Mouse (Mus musculus) olfactory bulb, adult 2 months (tissue): ENCODE measurements around the gene Ifrd2. TPM values are rescaled to one million over a fixed set of nuclear protein-coding genes. Genes with fewer than 3 reads are reported as not detected.

Source experiments
- H3K27ac ChIP-seq: fragments of 200-500 bp; 2 replicates; pipeline ENCODE4 v1.5.1; 2012; ENCODE audit warnings: low read depth, low read length; ENCODE audit not compliant: insufficient read depth
- H3K4me1 ChIP-seq: fragments of 200-500 bp; 2 replicates; pipeline ENCODE4 v1.6.1; 2012; ENCODE audit warnings: low read length; ENCODE audit not compliant: control insufficient read depth, insufficient read depth
- H3K4me3 ChIP-seq: fragments of 200-500 bp; 2 replicates; pipeline ENCODE4 v1.5.1; 2012; ENCODE audit warnings: mild to moderate bottlenecking, low read depth, low read length, moderate library complexity; ENCODE audit not compliant: insufficient read depth
- CTCF ChIP-seq: fragments of 200-500 bp; IDR thresholded peaks from 2 replicates; pipeline ENCODE4 v1.5.1; 2012; ENCODE audit warnings: low read depth, mild to moderate bottlenecking, low read length, moderate library complexity; ENCODE audit not compliant: insufficient read depth
- POLR2A ChIP-seq: fragments of 200-500 bp; IDR thresholded peaks from 2 replicates; pipeline ENCODE4 v1.6.1; 2012; ENCODE audit warnings: mild to moderate bottlenecking, low read depth, low read length, moderate library complexity; ENCODE audit not compliant: insufficient read depth
- WGBS: fragments of 180-500 bp; shearing (Covaris S2); methylation state at CpG from one replicate; pipeline ENCODE4 v1.1.7; 2018; 5-methylcytosine and 5-hydroxymethylcytosine counted together
- polyA plus RNA-seq: library from polyadenylated mRNA; stranded (reverse); fragments of >200 nt; gene quantifications from 2 replicates; pipeline ENCODE4 v1.2.4, GENCODE M21; 2012; ENCODE audit warnings: low replicate concordance; ENCODE audit not compliant: missing spikeins, insufficient read depth, insufficient read length

Gene Ifrd2
- polyA plus RNA-seq, 1 experiment, result not detected

DNA sequence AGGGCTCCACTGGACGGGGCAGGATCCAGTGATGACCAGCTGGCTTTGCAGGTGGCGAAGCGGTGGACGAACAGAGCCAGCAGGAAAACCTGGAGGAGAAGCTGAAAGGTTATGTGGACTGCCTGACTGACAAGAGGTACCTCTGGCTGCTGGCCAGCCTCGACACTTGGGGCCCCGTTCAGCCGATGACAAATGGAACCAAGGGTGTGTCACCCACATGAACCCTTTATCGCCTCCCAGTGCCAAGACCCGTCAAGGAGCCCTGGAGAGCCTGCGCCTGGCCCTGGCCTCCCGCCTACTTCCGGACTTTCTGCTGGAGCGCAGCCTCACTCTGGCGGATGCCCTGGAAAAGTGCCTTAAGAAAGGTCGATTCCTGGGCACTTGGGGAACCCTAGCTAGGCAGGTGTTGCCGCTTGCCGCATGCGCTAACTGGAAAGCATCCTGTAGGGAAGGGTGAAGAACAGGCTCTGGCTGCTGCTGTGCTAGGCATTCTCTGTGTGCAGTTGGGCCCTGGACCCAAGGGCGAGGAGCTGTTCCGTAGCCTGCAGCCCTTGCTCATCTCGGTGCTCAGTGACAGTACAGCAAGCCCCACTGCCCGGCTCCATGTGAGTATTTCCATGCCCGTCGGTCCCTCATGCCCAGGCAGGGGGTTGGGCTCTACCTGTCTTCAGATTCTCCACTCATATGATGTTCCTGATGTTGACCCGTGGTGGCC lies 2.8 kb downstream of the Ifrd2 start:
- no peak for TF ChIP-seq POLR2A
- TF ChIP-seq CTCF, result no peak
- 84% methylated on average over 25 of the region's 25 CpGs for WGBS
- Histone ChIP-seq H3K4me1 (peaks cover 2% of the 10 kb centered on the region; the same call in 1 of the 2 replicates), H3K4me3 (no peak overlapping the region), H3K27ac (no peak overlapping the region)

DNA sequence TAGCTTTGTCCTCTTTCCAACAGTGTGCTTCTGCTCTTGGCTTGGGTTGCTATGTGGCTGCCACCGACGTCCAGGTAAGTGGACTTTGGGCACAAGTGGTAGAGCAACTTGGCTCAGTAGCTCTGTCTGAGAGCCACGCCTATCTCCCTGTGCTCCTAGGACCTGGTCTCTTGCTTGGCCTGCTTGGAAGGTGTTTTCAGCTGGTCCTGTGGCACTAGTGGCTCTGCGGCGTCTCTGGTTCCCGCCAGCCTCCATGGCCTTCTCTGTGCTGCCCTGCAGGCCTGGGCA lies 3.3 kb downstream of the Ifrd2 start:
- 93% methylated on average over 6 of the region's 6 CpGs for WGBS
- TF ChIP-seq CTCF (no peak), POLR2A (no peak)
- Histone ChIP-seq H3K4me3 (no peak overlapping the region), H3K4me1 (peaks cover 2% of the 10 kb centered on the region; the same call in 1 of the 2 replicates), H3K27ac (no peak overlapping the region)

DNA sequence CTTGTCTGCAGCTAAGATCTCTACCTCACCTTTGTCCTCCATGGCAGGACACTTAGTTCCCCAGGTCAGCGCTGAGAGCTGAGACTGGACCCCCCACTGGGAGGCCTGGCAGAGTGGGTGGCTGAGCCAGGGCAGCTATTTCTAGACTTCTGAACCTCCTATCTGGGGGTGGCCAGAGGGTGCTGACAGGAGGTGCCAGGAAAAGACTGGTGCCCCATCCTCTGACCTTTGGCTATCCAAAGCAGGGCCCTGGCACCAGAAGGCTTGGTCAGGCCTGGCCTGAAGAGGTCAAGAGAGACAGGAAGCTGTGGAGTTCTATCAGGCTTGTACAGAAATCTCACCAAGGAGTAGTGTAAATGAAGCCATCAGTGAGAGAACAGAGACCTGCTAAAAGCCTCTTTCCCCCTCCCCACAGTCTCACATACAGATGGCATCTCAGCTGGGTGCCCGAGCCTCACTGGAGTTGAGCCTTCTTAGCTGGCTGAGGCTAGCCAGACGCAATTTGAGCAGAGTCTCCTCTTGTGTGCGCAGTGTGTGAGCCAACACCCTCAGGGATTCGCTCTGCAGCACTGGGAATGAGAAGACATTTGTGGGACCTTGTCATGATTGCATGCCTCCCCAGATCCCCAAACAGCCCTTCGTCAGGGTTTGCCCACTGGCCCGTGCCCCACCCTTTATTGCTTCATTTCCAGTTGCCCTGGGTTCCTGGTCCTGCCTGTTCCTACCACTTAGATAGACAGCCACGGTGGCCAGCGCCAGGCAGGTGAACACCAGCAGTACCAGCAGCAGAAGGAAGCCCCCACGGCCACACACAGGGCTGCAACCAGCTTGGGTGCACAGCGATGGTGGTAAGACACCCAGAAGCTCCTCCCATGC lies 5.9 kb downstream of the Ifrd2 start:
- H3K27ac ChIP-seq, result no peak overlapping the region
- 82% methylated on average over 11 of the region's 11 CpGs for WGBS

DNA sequence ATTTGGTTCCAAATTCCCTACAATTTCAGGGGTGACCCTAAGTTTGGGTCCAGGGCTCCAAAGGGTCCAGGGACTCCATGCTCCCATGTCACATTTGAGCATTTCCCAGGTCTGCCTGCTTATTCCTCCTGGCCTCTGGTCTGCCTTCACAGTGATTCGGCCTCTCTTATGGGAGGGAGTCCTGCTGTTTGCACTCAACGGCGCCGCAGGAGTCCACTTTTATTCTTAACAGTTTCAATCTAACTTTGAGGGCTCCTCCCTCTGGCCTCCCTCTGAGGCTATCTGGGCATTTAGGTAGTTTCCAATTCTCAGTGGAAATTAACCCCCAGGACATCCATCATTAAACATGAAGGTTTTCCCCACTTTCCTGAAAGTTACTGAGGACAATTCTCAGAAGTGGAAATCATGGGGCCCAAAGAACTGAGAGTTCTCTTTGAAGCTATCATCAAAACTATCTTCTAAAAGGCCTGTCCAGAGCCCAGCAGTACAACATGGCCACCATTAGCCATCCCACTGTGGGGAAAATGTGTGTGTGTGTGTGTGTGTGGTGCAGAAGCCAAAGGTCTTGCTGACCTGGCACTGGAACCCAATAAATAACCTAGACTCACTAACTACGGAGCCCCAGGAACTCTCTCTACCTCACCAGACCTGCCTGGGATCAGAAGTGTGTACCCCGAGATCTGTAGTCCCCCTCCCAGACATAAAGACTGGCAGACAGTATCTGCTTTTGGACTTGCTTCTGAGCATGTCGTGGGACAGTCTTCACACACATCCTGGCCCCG lies 7.0 kb downstream of the Ifrd2 start:
- TF ChIP-seq POLR2A, result no peak
- no peak for TF ChIP-seq CTCF
- 79% methylated on average over 8 of the region's 8 CpGs for WGBS
- no peak overlapping the region for H3K27ac ChIP-seq

More for the DNA sequence above, 5.9 kb downstream of the Ifrd2 start:
- no peak overlapping the region for H3K4me3 ChIP-seq
- H3K4me1 ChIP-seq, result peaks cover 2% of the 10 kb centered on the region; the same call in 1 of the 2 replicates
- TF ChIP-seq CTCF, result no peak
- no peak for TF ChIP-seq POLR2A

DNA sequence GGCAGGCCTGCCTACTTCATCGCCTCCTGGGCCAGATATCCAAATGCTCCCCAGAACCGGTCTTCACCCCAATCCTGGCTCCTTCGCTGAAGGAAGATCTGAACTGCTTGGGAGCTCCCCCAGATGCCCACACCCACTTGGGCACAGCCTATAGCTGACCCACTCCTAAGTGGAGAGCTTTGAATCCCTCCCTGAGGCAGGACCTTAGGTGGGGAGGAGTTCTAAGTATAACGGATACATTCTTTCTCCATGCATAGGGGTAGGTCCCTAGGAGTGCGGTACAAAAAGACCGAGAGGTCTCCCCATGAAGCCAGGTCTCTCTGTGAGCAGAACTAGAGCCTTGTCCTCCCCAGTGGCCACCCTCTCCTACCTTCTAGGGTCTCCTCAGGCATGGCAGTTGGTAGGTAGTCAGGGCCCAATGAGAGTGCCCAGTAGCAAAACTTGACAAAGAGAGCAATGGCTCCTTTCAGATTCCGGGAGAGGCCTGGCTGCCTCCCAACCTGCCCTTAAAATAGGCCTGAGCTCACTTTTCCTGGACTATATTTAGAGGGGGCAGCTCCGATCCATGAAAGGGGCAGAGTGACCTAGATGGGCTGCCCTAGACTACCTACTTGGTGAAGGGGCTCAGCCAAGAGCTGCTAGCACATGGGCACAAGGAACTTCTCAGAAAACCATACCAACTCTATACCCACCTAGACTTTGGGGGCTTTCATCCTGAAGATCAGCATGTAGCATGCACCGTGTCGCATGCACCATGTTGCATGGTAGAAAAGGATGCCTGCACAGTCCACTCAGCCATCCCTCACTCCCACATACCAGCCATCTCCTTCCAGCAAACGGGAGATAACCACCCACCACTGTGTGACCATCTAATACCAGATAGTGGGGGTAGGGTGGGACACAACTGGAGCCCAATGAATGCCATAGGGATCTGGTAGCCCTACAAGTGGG lies 9.5 kb downstream of the Ifrd2 start:
- H3K4me1 ChIP-seq, result peaks cover 4% of the 10 kb centered on the region; the same call in 1 of the 2 replicates
- H3K27ac ChIP-seq, result no peak overlapping the region
- no peak for TF ChIP-seq CTCF
- TF ChIP-seq POLR2A, result no peak
- H3K4me3 ChIP-seq, result no peak overlapping the region
- WGBS, result 81% methylated on average over 11 of the region's 11 CpGs

More for the DNA sequence above, 7.0 kb downstream of the Ifrd2 start:
- Histone ChIP-seq H3K4me1 (0 out of 2 replicates have a peak, but pooled peaks cover 3% of the 10 kb centered on the region), H3K4me3 (no peak overlapping the region)

DNA sequence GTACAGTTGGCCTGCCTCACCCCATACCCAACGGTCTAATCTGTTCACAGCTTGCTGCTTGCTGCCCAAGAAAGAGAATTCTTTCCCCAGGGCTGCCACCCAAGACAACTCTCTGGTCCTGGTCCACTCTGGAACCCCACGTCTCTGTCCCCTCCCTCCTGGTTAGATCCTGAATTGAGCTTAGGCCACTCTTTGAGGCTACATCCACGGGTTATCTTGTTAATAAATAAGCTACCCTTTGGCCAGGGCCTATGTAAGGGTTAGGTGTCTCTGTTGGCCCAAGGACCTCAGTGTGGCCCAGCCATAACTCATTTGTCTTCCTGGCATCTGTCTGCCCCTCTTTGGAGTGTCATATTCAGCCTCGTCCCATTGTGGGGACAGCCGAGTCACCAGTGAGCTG lies 10.9 kb downstream of the Ifrd2 start:
- TF ChIP-seq POLR2A (no peak), CTCF (no peak)
- Histone ChIP-seq H3K4me1 (peaks cover 5% of the 10 kb centered on the region; the same call in 1 of the 2 replicates), H3K4me3 (no peak overlapping the region), H3K27ac (no peak overlapping the region)
- WGBS, result 84% methylated on average over 5 of the region's 5 CpGs

DNA sequence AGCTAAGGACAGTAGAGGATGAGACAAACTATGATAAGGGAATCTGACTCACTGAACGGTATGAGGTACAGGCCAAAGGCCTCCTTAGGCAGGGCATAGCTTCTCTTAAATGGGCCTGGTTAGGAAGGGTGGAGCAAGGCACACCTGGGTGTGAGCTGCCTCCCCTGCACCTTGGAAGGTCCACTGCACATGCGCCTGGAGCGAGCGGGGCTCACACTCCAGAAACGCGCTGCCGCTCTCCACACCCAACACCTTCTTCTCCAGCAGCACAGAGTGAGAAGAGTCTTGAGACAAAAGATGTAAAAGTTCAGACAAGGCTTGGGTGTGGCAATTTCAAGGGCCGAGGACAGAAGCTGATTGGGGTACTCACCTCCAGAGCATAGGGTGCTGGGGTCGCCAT lies 12.0 kb downstream of the Ifrd2 start:
- WGBS, result 94% methylated on average over 9 of the region's 9 CpGs

DNA sequence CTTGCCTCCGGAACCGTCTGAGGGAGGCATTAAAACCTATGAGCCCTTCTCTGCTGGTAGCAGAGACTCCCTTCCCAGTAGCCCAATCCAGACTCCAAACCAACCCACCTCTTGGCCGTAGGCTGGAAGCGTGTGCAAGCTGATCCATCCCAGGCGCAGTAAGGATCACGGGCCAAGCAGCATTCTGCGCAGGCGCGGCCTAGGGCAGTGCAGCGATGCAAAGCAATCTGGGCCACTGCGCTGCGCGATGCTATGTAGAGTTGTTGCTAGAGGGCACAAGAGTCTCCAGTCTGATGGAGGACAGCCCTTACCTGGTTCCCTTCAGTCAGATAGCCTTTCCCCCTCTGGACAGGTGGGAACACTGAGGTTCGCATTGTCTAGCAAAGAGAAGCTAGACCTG lies 12.4 kb downstream of the Ifrd2 start:
- TF ChIP-seq POLR2A (no peak), CTCF (no peak)
- 73% methylated on average over 14 of the region's 14 CpGs for WGBS
- H3K27ac ChIP-seq, result no peak overlapping the region
- H3K4me3 ChIP-seq, result no peak overlapping the region
- H3K4me1 ChIP-seq, result peaks cover 5% of the 10 kb centered on the region; the same call in 1 of the 2 replicates

More for the DNA sequence above, 12.0 kb downstream of the Ifrd2 start:
- no peak overlapping the region for H3K27ac ChIP-seq
- H3K4me3 ChIP-seq, result no peak overlapping the region
- H3K4me1 ChIP-seq, result peaks cover 5% of the 10 kb centered on the region; the same call in 1 of the 2 replicates
- TF ChIP-seq POLR2A (no peak), CTCF (no peak)
